Mouse (Mus musculus): ENCODE data around the gene 9530077C05Rik.

Gene 9530077C05Rik

DNA sequence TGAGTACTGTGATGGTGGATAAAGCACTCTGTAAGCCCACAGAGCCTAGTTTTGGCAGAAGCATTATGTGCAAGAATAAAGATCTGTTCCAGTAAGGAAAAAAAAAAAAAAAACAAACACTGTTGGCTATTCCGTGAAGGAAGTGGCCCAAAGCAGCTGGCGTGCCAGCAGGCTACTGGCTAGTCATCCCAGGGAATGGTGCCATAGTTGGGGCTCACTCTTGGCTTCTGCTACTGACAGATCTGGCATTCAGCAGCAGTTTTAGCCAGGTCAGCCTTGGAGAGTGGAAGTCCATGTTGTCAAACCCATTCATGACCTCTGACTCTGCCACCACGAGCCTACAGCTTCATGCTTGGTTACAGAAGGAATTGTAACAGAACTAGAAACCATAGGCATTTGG, 50.6 kb downstream of the 9530077C05Rik start:
- DNase-seq = no peak

DNA sequence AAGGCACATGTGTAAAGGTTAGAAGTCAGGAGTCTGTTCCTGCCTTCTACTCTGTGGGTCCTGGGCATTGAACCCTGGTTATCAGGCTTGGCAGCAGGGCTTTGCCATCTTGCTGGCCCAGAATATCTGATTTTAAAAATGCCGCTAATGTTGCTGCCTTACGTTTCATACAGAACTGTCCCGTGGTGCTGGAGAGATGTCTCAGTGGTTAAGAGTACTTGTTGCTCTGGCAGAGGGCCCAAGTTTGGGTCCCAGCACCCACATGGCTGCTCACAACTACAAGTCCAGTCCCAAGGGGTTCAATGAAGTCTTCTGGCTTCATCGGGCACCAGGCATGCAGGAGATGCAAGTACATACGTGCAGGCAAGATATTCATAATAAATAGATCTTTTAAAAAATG, 54.9 kb downstream of the 9530077C05Rik start:
- DNase-seq = no peak

DNA sequence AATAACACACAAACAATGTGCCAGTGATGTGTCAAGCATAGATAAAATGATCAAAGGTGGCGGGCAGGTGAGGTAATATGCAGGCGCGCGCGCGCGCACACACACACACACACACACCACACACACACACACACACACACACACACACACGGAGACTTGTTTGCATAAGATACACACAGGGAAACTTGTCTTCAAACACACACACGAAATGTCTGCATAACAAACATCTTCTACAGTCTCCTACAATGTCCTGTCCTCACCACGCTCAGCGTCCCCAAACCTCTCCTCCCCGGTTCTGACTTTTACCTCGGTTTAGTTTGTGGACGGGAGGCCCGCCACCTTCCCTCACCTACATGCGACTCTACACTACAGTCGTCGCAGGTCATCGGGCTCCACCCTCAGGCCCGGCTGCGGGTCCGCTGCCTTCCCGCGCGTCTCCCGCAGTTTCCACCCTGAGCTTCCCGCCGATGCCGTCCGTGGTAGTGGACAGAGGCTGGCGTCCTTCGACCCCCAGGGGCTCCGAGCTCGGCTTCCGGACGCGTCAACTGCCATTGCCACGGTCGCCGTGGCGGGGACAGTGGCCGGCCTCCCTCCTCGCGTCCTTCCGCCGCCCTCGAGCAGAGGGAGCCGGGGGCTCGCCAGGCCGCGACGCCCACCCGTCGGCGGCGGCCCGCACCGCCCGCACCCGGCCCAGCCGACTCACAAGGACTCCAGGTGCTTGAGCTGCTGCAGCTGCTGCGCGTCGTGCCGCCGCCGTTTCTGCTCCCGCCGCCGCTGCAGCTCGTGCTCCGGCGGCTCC, 56.3 kb downstream of the 9530077C05Rik start:
- peak; percentile 27 to 58 for DNase-seq

DNA sequence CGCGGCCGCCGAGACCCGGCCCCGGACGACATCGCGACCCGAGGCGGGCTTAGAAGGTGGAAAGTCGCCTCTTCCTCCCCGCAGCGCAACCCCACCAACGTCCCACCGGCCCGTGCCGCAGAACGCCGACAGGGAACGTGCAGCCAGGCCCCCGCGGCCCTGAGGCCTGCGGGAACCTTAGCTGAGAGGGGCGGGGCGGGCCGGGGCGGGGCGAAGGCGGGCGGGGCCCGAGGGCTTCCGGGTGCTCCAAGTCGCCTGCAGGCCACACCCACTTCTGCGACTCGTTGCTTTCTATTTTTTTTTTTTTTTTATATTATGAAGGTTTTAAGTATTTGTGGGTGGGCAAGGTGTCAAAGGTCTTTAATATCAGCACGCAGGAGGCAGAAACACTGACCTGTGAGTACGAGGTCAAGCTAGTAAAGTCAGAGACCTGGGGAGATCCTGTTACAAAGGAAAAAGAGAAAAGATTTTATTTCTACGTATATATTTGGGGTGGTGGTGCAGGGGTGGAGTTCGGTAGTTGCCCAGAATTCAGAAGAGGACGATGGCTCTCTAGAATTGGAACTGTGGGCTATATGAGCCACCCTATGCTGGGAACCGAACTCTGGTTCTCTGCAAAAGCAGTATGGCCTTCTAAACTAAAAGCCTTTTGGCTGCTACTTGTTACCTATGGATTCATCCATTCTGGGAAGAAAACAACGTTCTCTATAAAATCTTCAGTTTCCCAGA, 57.0 kb downstream of the 9530077C05Rik start:
- DNase-seq = peak; percentile 69 to 84

DNA sequence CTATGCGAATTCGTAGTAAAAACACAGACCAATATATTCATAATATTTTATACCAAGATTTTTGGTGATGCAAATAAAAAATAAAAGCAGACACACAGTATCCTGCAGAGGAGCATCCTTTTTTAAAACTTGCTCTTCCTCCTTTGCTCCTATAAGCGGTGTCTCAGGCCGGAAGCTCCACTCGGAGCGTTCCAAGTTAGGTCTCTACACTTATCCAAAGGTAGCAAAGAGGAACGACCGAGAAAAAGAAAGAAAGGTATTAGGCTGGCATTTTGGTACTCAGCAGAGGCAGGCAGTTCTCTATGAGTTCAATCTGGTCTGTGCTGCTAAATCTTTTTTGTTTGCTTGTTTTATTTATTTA, 57.6 kb downstream of the 9530077C05Rik start:
- no peak for DNase-seq

DNA sequence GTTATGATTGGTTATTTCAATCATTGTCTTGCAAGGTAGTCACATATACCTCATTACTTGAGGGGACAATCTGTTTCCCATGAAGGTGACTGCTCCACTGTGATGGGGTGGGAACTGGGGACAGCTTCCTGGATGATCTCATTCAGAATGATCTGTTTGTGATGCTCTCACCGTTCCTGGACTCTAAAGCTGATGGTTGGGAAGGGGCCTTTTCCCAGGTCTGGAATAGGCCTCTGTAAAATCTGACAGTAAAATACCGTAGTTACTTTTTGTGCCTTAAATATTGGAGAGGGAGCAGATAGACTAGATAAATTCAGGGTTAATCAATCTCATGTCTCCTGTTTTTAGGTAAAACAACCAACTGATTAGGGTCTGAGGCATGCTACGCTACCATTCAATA, 58.3 kb downstream of the 9530077C05Rik start, which contains the start of gene Rp9:
TSS of gene Rp9 (minus strand) at position 101 of the 400 bp plus-strand sequence.
- DNase-seq = no peak

DNA sequence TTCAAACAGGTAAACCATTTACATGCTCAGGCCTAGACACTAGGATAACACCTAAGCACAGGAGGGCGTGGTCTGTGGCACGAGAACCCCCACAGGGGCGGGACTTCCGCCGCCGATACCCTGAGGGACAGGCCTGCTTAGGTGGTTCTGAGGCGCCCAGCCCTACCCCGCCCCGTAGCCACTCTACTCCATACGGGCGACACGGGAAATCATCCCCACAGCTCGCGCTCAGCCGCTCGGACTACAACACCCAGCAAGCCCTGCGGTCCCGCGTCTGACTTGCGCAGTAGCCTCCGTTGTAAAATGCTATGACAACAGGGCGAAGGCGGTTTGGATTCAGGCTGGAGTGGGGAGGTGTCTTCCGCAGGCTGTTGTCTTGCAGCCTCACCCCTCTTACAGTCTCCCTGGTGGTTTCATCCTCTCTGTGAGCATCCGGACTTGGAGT, 64.1 kb downstream of the 9530077C05Rik start, which contains the start of gene Bbs9:
TSS of gene Bbs9 (plus strand) at position 292 of the 445 bp plus-strand sequence.
- DNase-seq = peak; percentile 95

DNA sequence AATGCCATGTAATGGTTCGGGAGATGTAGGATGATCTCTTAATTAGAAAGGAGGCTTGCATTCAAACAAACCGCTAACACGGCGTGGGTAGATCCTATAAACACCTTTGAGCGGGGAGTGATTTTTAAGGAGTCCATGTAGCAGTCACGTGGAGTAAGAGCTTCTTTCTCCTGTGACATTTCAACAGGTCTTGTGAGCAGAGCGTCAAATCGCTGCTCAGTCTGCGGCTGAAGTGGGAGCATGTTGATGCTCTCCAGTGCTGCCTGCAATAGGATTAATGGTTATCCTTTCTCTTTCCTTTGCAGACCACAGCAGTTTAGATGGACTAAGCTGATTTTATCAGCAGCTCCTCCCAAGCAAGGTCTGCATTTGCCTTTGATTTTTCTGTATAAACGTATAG, 65.0 kb downstream of the 9530077C05Rik start:
- DNase-seq = peak; percentile 9 to 27

DNA sequence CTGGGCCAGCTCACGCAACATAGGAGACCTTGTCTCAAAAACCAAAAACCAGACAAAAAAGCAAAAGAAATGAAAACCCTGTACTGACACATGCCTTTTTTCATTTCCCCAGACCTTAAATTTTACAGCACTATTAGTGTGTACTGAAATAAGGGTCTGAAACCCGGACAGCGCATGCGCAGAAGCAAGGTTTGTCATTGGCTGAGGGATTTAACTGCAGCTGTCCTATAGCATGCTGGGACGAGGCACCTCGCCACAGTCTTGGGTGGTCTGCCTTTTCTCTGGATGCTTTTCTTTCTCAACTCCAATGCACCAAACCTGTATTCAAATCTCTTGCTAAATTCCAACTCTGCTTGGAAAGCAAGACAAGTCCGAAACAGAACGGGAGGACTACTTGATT, 67.6 kb downstream of the 9530077C05Rik start:
- DNase-seq = no peak

DNA sequence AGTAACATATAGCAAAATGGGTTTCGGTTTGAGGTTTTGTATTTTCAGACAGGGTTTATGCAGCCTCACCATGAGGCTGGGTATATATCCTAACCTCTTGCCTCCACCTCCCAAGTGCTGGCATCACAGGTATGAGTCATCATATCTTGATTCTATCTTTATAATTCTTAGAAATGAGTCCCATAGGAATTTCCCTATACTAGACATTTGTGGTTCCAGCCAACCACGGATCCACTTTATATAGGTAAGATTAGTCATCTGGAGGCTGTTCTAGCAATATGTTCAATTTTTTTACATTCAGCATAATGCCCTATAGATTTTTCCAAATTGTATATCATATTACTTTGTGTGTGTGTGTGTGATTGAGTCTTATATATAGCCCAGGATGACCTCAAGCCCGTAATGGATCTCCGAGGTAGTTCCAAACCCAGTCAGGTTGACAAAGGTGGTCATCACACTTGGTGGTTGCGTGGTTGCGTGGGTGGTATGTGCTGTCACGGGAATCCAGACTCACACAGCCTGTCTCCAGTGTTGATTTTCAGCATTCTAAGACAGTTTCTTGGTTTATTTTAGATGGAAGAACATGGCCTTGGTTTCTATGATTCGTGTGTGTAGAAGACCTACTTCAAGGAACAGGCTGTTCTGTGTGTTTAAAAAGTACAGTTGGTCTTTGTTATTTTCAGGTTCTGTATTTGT, 72.7 kb downstream of the 9530077C05Rik start:
- no peak for DNase-seq

DNA sequence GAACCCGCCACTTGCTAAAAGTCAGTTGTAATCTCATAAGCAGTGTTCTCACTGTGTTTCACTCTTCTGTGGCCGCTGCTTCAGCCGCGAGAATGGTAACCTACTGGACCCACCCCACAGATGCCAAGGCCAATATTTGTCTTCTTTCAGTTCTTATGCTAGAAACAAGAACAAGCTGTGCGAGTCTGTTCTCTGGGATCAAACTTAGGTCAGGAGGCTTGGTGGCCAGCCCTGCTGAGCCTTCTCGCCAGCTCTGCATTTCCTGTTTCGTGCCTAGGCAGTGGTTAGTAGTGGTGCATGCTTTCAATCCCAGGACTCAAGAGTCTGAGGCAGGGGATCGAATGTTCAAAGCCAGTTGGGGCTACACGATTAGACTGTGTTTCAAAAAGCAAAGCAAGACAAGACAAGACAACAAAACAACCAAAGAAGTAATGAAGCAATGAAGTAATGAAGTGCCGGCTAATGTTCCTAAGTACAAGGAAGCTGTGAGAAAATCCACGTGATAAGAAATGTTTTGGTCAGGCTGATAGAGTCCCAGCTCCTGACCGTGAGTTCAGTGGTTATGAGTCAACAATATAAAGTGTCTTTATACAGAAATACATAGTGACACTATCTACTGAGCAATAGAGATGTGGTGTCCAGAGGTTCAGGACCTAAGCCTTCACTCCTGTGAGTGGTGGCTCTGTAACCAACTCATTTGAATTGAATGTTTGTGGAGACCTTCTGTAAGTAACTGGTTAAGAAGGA, 73.4 kb downstream of the 9530077C05Rik start:
- DNase-seq = no peak

DNA sequence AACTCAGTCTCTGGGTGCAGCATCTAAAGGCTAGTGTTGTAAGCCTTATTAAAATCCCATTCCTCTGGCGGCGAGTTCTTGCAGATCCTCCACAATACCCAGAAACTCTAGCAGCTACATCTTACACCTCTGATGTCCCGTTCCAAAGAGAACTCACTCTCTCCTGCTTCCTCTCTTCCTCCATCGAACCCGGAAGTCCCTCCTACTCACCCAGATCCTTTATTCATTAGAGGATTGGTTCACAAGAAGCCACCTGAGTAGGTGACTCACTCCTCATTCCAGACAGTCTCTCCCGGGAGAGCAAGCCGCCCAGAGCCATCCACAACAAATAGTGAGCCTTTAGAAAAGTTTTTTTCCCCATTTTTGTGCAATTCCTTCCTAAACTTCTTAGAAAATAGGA, 74.9 kb downstream of the 9530077C05Rik start:
- no peak for DNase-seq

DNA sequence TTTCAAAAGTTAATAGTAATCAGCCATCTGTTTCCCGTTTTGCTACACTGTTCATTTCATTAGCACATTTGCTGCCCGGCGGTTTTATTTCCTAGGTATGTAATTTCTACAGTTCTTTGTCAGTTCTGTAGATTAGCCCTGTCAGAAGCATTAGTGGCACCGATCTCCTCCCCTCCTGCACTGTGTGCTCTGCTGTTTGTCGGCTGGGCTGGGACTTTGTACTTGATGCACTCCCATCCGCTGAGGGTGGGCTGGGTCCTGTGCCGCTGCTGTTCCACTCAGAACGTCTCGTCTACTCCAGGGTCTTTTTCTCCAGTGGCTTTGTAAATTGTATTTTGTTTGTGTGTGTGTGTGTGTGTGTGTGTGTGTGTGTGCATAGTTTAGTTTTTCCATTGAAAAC, 77.7 kb downstream of the 9530077C05Rik start:
- no peak for DNase-seq
